Mouse (Mus musculus) small intestine, adult 2 months (tissue): ENCODE results near the gene Ankmy2.

Experiments
- CTCF ChIP-seq: fragments of 200-500 bp; IDR thresholded peaks from 2 replicates; pipeline ENCODE4 v1.5.1; 2012; ENCODE audit warnings: low read depth, mild to moderate bottlenecking, control low read depth, inconsistent platforms, low read length, moderate library complexity, mixed read lengths; ENCODE audit not compliant: insufficient replicate concordance, insufficient read length; ENCODE audit errors: extremely low read depth
- POLR2A ChIP-seq: fragments of 200-500 bp; IDR thresholded peaks from 2 replicates; pipeline ENCODE4 v1.6.1; 2012; ENCODE audit warnings: low read depth, mild to moderate bottlenecking, control low read depth, inconsistent platforms, low read length, moderate library complexity

- TF ChIP-seq CTCF (no peak), POLR2A (no peak)
Measured at GRCm38 (mm10) chr12:36241171-36241570, 84.3 kb downstream of the Ankmy2 start.
